Mouse (Mus musculus) liver, embryonic 14.5 days (tissue): ENCODE measurements around the gene Morc1.

Source experiments
- CTCF ChIP-seq: IDR thresholded peaks from 2 replicates; pipeline ENCODE4 v1.5.1; 2016; ENCODE audit warnings: antibody characterized with exemption, low read depth, control low read depth
- EP300 ChIP-seq: IDR thresholded peaks from 2 replicates; pipeline ENCODE4 v1.6.1; 2016; ENCODE audit warnings: antibody characterized with exemption, low read depth

DNA sequence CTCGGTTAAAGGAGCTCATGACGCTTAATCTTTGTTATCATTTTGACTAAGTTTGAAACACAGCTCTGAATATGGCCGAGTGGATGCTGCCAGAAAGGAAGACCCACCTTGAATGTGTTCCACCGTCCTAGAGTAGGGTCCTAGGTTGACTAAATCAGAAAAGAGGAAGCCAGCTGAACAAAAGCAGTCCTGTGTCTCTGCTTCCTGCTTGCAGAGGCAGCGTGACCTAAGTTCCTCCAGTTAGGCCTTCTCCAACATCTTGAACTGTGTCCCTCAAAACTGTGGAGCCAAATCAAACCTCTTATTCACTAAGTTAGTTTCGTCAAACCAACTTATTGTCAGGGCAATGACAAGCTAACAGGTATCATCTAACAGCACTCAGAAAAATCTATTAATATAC, 201.3 kb downstream of the Morc1 start:
- TF ChIP-seq CTCF (no peak), EP300 (no peak)
